ENCODE assay signal across 9 mouse cellular contexts in genomic region chr11:96294245-96295091, GRCm38 (mm10). TPM values are rescaled to one million over a fixed set of nuclear protein-coding genes. Genes with fewer than 3 reads are reported as not detected.
DNase-seq lines count a peak whose midpoint lies in the region; ATAC-seq and TF ChIP-seq lines count a peak whose summit lies in the region.
"Had no signal": no experiment of that assay in that cellular context is flagged by ENCODE, and none has a peak within 500 bp of the region (broad histone marks: within the 10 kb centered on the region; RNA-seq: fewer than 3 reads in every experiment).

No protein-coding gene starts in this region.

- H3K4me2 ChIP-seq in hindbrain, postnatal 0 days (ENCODE audit: low read depth, low read length), result peak overlapping the region; percentile 16; the same call in 1 of the 2 replicates
- peak overlapping the region; percentile 37 for H3K4me2 ChIP-seq in limb, embryonic 13.5 days (replicated peaks)
- H3K4me2 ChIP-seq in neural tube, embryonic 12.5 days (replicated peaks), result peak overlapping the region; percentile 100

- H3K27me3 ChIP-seq in embryonic facial prominence, embryonic 10.5 days (replicated peaks; ENCODE audit: low read depth, poor library complexity, severe bottlenecking), result peaks cover 100% of the 10 kb centered on the region
- peaks cover 82% of the 10 kb centered on the region for H3K27me3 ChIP-seq in hindbrain, postnatal 0 days (ENCODE audit: insufficient read depth, low read length)
- H3K27me3 ChIP-seq in limb, embryonic 13.5 days, result peaks cover 98% of the 10 kb centered on the region
- H3K27me3 ChIP-seq in neural tube, embryonic 12.5 days (replicated peaks), result no peaks in the 10 kb centered on the region

- no peaks in the 10 kb centered on the region for H3K9me3 ChIP-seq in embryonic facial prominence, embryonic 10.5 days
- no peaks in the 10 kb centered on the region for H3K9me3 ChIP-seq in hindbrain, postnatal 0 days (ENCODE audit: low read length)
- H3K9me3 ChIP-seq in limb, embryonic 13.5 days, result no peaks in the 10 kb centered on the region
- H3K9me3 ChIP-seq in neural tube, embryonic 12.5 days, result no peaks in the 10 kb centered on the region

- peaks cover 4% of the 10 kb centered on the region for H3K4me1 ChIP-seq in embryonic facial prominence, embryonic 10.5 days
- H3K4me1 ChIP-seq in hindbrain, postnatal 0 days (ENCODE audit: insufficient read depth, low read length), result no peaks in the 10 kb centered on the region
- peaks cover 7% of the 10 kb centered on the region for H3K4me1 ChIP-seq in limb, embryonic 13.5 days
- H3K4me1 ChIP-seq in neural tube, embryonic 12.5 days, result peaks cover 32% of the 10 kb centered on the region

- H3K36me3 ChIP-seq in embryonic facial prominence, embryonic 10.5 days (replicated peaks), result no peaks in the 10 kb centered on the region
- H3K36me3 ChIP-seq in hindbrain, postnatal 0 days (ENCODE audit: insufficient read depth, low read length), result no peaks in the 10 kb centered on the region
- no peaks in the 10 kb centered on the region for H3K36me3 ChIP-seq in limb, embryonic 13.5 days
- H3K36me3 ChIP-seq in neural tube, embryonic 12.5 days, result no peaks in the 10 kb centered on the region

- peak; percentile 28 to 54 for DNase-seq in left cerebral cortex, adult 18-20 months (ENCODE audit: low spot score in 2 of 2)
- no peak for DNase-seq in left cerebral cortex, postnatal 36 days (ENCODE audit: low spot score in 2 of 2)
- DNase-seq in NIH3T3 (ENCODE audit: low read depth), result peak; percentile 74
- DNase-seq in embryonic facial prominence, embryonic 10.5 days (ENCODE audit: low spot score), result peak; percentile 82
- peak; percentile 85 for DNase-seq in hindbrain, postnatal 0 days (ENCODE audit: low spot score)
- DNase-seq in thymus, postnatal 10 days (ENCODE audit: low spot score in 2 of 2), result peak; percentile 40 to 76

- 0 out of 2 replicates have a peak overlapping the region, but pooled peaks have one; percentile 13 for H3K9ac ChIP-seq in hindbrain, postnatal 0 days (replicated peaks; ENCODE audit: low read length)
- no peak overlapping the region for H3K9ac ChIP-seq in limb, embryonic 13.5 days
- peak overlapping the region; percentile 100 for H3K9ac ChIP-seq in neural tube, embryonic 12.5 days

- TF ChIP-seq CTCF in hindbrain, postnatal 0 days (IDR thresholded peaks at IDR 0.05; ENCODE audit: low read depth), result peak; percentile 81

- no peak overlapping the region for H3K27ac ChIP-seq in embryonic facial prominence, embryonic 10.5 days (replicated peaks)
- no peak overlapping the region for H3K27ac ChIP-seq in hindbrain, postnatal 0 days
- no peak overlapping the region for H3K27ac ChIP-seq in limb, embryonic 13.5 days
- peak overlapping the region; percentile 99 for H3K27ac ChIP-seq in neural tube, embryonic 12.5 days

- H3K4me3 ChIP-seq in embryonic facial prominence, embryonic 10.5 days, result no peak overlapping the region
- peak overlapping the region; percentile 13 for H3K4me3 ChIP-seq in hindbrain, postnatal 0 days (ENCODE audit: low read length)
- H3K4me3 ChIP-seq in limb, embryonic 13.5 days, result peak overlapping the region; percentile 24
- peak overlapping the region; percentile 99 for H3K4me3 ChIP-seq in neural tube, embryonic 12.5 days
- H3K4me3 ChIP-seq: erythroblast, embryonic 14.5 days had no signal

- under 1% methylated on average over 32 of the region's 32 CpGs for WGBS in embryonic facial prominence, embryonic 10.5 days
- WGBS in hindbrain, postnatal 0 days, result 2% methylated on average over 32 of the region's 32 CpGs
- WGBS in limb, embryonic 13.5 days, result under 1% methylated on average over 32 of the region's 32 CpGs
- WGBS in neural tube, embryonic 12.5 days, result under 1% methylated on average over 32 of the region's 32 CpGs

- intact Hi-C loops in left cerebral cortex, postnatal 36 days (cut with DNase I), result no loop called here

- peak; percentile 76 for ATAC-seq in hindbrain, postnatal 0 days
- ATAC-seq in limb, embryonic 13.5 days (ENCODE audit: low FRiP score, low read depth), result peak; percentile 24; the same call in 1 of the 2 replicates
- peak; percentile 31; the same call in 1 of the 2 replicates for ATAC-seq in neural tube, embryonic 12.5 days (ENCODE audit: low FRiP score, low read depth)

RNA-seq across cellular contexts. Expression of gene Hoxb6, which starts 2.2 kb away (rescaled TPM):
- total RNA-seq in left cerebral cortex, adult 18-20 months (2021), result not detected
- total RNA-seq in left cerebral cortex, postnatal 36 days (2021), result not detected
- 0.15 TPM in 1 of 2 replicates, not detected in the other for polyA plus RNA-seq in embryonic facial prominence, embryonic 10.5 days (2016; fragmentation: Nextera tagmentation; extraction: Ambion mirVana)
- 23.2 and 30.2 TPM in 2 replicates for total RNA-seq in hindbrain, postnatal 0 days (2014; rRNA removed)
- polyA plus RNA-seq in hindbrain, postnatal 0 days (2015; fragmentation: Nextera tagmentation; extraction: Ambion mirVana), result 29.0 and 36.3 TPM in 2 replicates
- 0.59 and 1.4 TPM in 2 replicates for polyA plus RNA-seq in limb, embryonic 13.5 days (2015; fragmentation: Nextera tagmentation; extraction: Ambion mirVana)
- polyA plus RNA-seq in neural tube, embryonic 12.5 days (2016; fragmentation: Nextera tagmentation; extraction: Ambion mirVana), result 145 and 151 TPM in 2 replicates
- polyA plus RNA-seq: erythroblast, embryonic 14.5 days had no signal

RNA-seq across cellular contexts. Expression of gene Hoxb7, which starts 8.0 kb away (rescaled TPM):
- not detected for total RNA-seq in left cerebral cortex, adult 18-20 months (2021)
- total RNA-seq in left cerebral cortex, postnatal 36 days (2021), result not detected
- polyA plus RNA-seq in embryonic facial prominence, embryonic 10.5 days (2016; fragmentation: Nextera tagmentation; extraction: Ambion mirVana), result not detected in 2 replicates
- total RNA-seq in hindbrain, postnatal 0 days (2014; rRNA removed), result 11.0 and 21.7 TPM in 2 replicates
- 10.1 and 16.8 TPM in 2 replicates for polyA plus RNA-seq in hindbrain, postnatal 0 days (2015; fragmentation: Nextera tagmentation; extraction: Ambion mirVana)
- polyA plus RNA-seq in limb, embryonic 13.5 days (2015; fragmentation: Nextera tagmentation; extraction: Ambion mirVana), result 2.0 and 2.2 TPM in 2 replicates
- polyA plus RNA-seq in neural tube, embryonic 12.5 days (2016; fragmentation: Nextera tagmentation; extraction: Ambion mirVana), result 97.1 and 101 TPM in 2 replicates
- polyA plus RNA-seq: erythroblast, embryonic 14.5 days had no signal

RNA-seq across cellular contexts. Expression of gene Hoxb5, which starts 8.7 kb away (rescaled TPM):
- not detected for total RNA-seq in left cerebral cortex, adult 18-20 months (2021)
- total RNA-seq in left cerebral cortex, postnatal 36 days (2021), result not detected
- polyA plus RNA-seq in embryonic facial prominence, embryonic 10.5 days (2016; fragmentation: Nextera tagmentation; extraction: Ambion mirVana), result 0.07 and 0.28 TPM in 2 replicates
- 16.5 and 24.3 TPM in 2 replicates for total RNA-seq in hindbrain, postnatal 0 days (2014; rRNA removed)
- polyA plus RNA-seq in hindbrain, postnatal 0 days (2015; fragmentation: Nextera tagmentation; extraction: Ambion mirVana), result 109 and 113 TPM in 2 replicates
- 0.97 and 1.5 TPM in 2 replicates for polyA plus RNA-seq in limb, embryonic 13.5 days (2015; fragmentation: Nextera tagmentation; extraction: Ambion mirVana)
- 79.2 and 94.7 TPM in 2 replicates for polyA plus RNA-seq in neural tube, embryonic 12.5 days (2016; fragmentation: Nextera tagmentation; extraction: Ambion mirVana)
- polyA plus RNA-seq: erythroblast, embryonic 14.5 days had no signal

RNA-seq across cellular contexts. Expression of gene Hoxb8, which starts 12.8 kb away (rescaled TPM):
- total RNA-seq in left cerebral cortex, adult 18-20 months (2021), result not detected
- total RNA-seq in left cerebral cortex, postnatal 36 days (2021), result not detected
- polyA plus RNA-seq in embryonic facial prominence, embryonic 10.5 days (2016; fragmentation: Nextera tagmentation; extraction: Ambion mirVana), result not detected in 2 replicates
- 28.0 and 66.5 TPM in 2 replicates for total RNA-seq in hindbrain, postnatal 0 days (2014; rRNA removed)
- 4.6 and 6.2 TPM in 2 replicates for polyA plus RNA-seq in hindbrain, postnatal 0 days (2015; fragmentation: Nextera tagmentation; extraction: Ambion mirVana)
- 0.17 and 0.32 TPM in 2 replicates for polyA plus RNA-seq in limb, embryonic 13.5 days (2015; fragmentation: Nextera tagmentation; extraction: Ambion mirVana)
- polyA plus RNA-seq in neural tube, embryonic 12.5 days (2016; fragmentation: Nextera tagmentation; extraction: Ambion mirVana), result 35.7 and 53.3 TPM in 2 replicates
- polyA plus RNA-seq: erythroblast, embryonic 14.5 days had no signal

RNA-seq across cellular contexts. Expression of gene Hoxb9, which starts 23.2 kb away (rescaled TPM):
- total RNA-seq in left cerebral cortex, adult 18-20 months (2021), result not detected
- total RNA-seq in left cerebral cortex, postnatal 36 days (2021), result not detected
- polyA plus RNA-seq in embryonic facial prominence, embryonic 10.5 days (2016; fragmentation: Nextera tagmentation; extraction: Ambion mirVana), result not detected in 2 replicates
- 0.40 TPM in 1 of 2 replicates, not detected in the other for total RNA-seq in hindbrain, postnatal 0 days (2014; rRNA removed)
- 0.13 TPM in 1 of 2 replicates, not detected in the other for polyA plus RNA-seq in hindbrain, postnatal 0 days (2015; fragmentation: Nextera tagmentation; extraction: Ambion mirVana)
- polyA plus RNA-seq in limb, embryonic 13.5 days (2015; fragmentation: Nextera tagmentation; extraction: Ambion mirVana), result 1.1 and 1.3 TPM in 2 replicates
- polyA plus RNA-seq in neural tube, embryonic 12.5 days (2016; fragmentation: Nextera tagmentation; extraction: Ambion mirVana), result 76.1 and 90.5 TPM in 2 replicates
- polyA plus RNA-seq: erythroblast, embryonic 14.5 days had no signal

Comparison
In these comparisons a context has a peak if more than half of its experiments do, and no peak if none do; other contexts are left out.
1. DNase-seq: peak in left cerebral cortex, adult 18-20 months (2 of 2), NIH3T3 (single experiment), embryonic facial prominence, embryonic 10.5 days (single experiment), hindbrain, postnatal 0 days (single experiment) and thymus, postnatal 10 days (2 of 2); none in left cerebral cortex, postnatal 36 days (0 of 2).
2. ATAC-seq: peak in every context shown above with its lines; median percentile 76 in hindbrain, postnatal 0 days; 31 in neural tube, embryonic 12.5 days; 24 in limb, embryonic 13.5 days.
3. H3K4me2 ChIP-seq: peak in every context shown above with its lines; median percentile 100 in neural tube, embryonic 12.5 days; 37 in limb, embryonic 13.5 days; 16 in hindbrain, postnatal 0 days.
4. RNA of gene Hoxb6, which starts 2.2 kb away (polyA plus RNA-seq): 145 to 151 TPM in neural tube, embryonic 12.5 days and 29.0 to 36.3 TPM in hindbrain, postnatal 0 days; 0.59 to 1.4 TPM in limb, embryonic 13.5 days and 0.15 TPM in embryonic facial prominence, embryonic 10.5 days; every median in the first group is over 10 times any median in the second.
5. RNA of gene Hoxb5, which starts 8.7 kb away (polyA plus RNA-seq): 109 to 113 TPM in hindbrain, postnatal 0 days and 79.2 to 94.7 TPM in neural tube, embryonic 12.5 days; 0.97 to 1.5 TPM in limb, embryonic 13.5 days and 0.07 to 0.28 TPM in embryonic facial prominence, embryonic 10.5 days; every median in the first group is over 10 times any median in the second.